Mouse (Mus musculus): ENCODE results near the gene Atg4a-ps. TPM values are rescaled to one million over a fixed set of nuclear protein-coding genes. Genes with fewer than 3 reads are reported as not detected.

The Atg4a-ps gene
- polyA plus RNA-seq, 1 experiment from 2014 or later = 0.09 TPM

DNA sequence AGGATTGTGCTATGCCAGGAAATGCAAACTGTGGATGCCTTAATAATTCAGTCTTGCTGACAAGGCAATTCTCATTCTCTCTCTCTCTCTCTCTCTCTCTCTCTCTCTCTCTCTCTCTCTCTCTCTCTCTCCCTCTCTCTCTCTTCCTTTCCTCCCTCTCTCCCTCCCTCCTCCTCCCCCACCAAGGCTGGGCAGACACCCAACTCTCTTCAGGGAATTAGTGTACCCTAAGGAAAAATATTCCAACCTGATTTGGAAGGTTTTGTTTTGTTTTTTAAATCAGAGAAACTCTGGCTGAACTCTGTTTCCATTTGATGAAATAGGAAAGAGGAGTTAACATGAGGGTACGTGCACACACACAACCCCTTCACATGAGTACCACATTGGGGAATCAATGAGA is 44.3 kb downstream of the Atg4a-ps start:
- H3K9ac ChIP-seq (ENCODE audit: low read depth, low read length) = no peak overlapping the region
- ATAC-seq (replicated peaks; ENCODE audit: insufficient number of reproducible peaks, low FRiP score, low TSS enrichment) = no peak
- H3K27me3 ChIP-seq (ENCODE audit: control insufficient read depth, insufficient read depth, low read length) = no peaks in the 10 kb centered on the region
- H3K4me3 ChIP-seq (ENCODE audit: low read depth, low read length) = no peak overlapping the region
- H3K27ac ChIP-seq (ENCODE audit: low read depth, low read length) = no peak overlapping the region
- WGBS (ENCODE audit: insufficient replicate concordance) = 83% methylated on average over 1 of the region's 1 CpGs
- H3K9me3 ChIP-seq (replicated peaks; ENCODE audit: control insufficient read depth, low read length) = no peaks in the 10 kb centered on the region
- H3K4me2 ChIP-seq = no peak overlapping the region
- H3K36me3 ChIP-seq (ENCODE audit: control insufficient read depth, insufficient read depth, low read length) = no peaks in the 10 kb centered on the region
- no peaks in the 10 kb centered on the region for H3K4me1 ChIP-seq (ENCODE audit: control insufficient read depth, insufficient read depth, low read length)

- no peak for ATAC-seq (replicated peaks; ENCODE audit: insufficient number of reproducible peaks, low FRiP score, low TSS enrichment)
- 27% methylated on average over 7 of the region's 7 CpGs for WGBS (ENCODE audit: insufficient replicate concordance)
- H3K4me3 ChIP-seq (ENCODE audit: low read depth, low read length) = no peak overlapping the region
These were observed 44.9 kb downstream of the Atg4a-ps start for GRCm38 (mm10) chr3:103601011-103601410.

DNA sequence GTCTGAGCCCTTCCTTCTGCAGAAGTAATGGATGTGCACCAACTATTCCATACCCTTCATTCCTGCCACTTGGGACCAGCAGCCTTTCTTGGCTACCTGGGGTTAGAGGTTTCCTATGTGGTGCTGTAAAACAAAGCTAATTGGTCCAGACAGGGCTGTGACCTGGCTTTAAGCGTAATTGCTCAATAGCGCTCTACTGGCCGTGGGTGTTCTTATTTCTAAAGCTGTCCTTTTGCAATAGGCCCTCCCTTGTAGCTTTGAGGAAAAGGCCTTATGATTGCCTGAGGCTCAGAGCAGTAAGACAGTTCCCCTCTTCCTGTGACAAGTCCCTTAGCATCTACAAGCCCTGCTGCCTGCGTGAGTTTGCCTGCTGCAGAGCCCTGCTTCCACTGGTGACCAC is 48.3 kb downstream of the Atg4a-ps start:
- H3K27me3 ChIP-seq (ENCODE audit: control insufficient read depth, insufficient read depth, low read length) = no peaks in the 10 kb centered on the region
- H3K27ac ChIP-seq (ENCODE audit: low read depth, low read length) = no peak overlapping the region
- H3K4me3 ChIP-seq (ENCODE audit: low read depth, low read length) = no peak overlapping the region
- H3K9ac ChIP-seq (ENCODE audit: low read depth, low read length) = no peak overlapping the region
- H3K36me3 ChIP-seq (ENCODE audit: control insufficient read depth, insufficient read depth, low read length) = no peaks in the 10 kb centered on the region
- WGBS (ENCODE audit: insufficient replicate concordance) = 84% methylated on average over 4 of the region's 4 CpGs
- H3K9me3 ChIP-seq (replicated peaks; ENCODE audit: control insufficient read depth, low read length) = no peaks in the 10 kb centered on the region
- H3K4me1 ChIP-seq (ENCODE audit: control insufficient read depth, insufficient read depth, low read length) = no peaks in the 10 kb centered on the region
- no peak for ATAC-seq (replicated peaks; ENCODE audit: insufficient number of reproducible peaks, low FRiP score, low TSS enrichment)
- H3K4me2 ChIP-seq = no peak overlapping the region

More at GRCm38 (mm10) chr3:103601011-103601410, 44.9 kb downstream of the Atg4a-ps start:
- no peaks in the 10 kb centered on the region for H3K27me3 ChIP-seq (ENCODE audit: control insufficient read depth, insufficient read depth, low read length)
- H3K27ac ChIP-seq (ENCODE audit: low read depth, low read length) = no peak overlapping the region
- no peaks in the 10 kb centered on the region for H3K36me3 ChIP-seq (ENCODE audit: control insufficient read depth, insufficient read depth, low read length)
- no peak overlapping the region for H3K4me2 ChIP-seq
- no peak overlapping the region for H3K9ac ChIP-seq (ENCODE audit: low read depth, low read length)
- H3K4me1 ChIP-seq (ENCODE audit: control insufficient read depth, insufficient read depth, low read length) = no peaks in the 10 kb centered on the region
- no peaks in the 10 kb centered on the region for H3K9me3 ChIP-seq (replicated peaks; ENCODE audit: control insufficient read depth, low read length)

GRCm38 (mm10) chr3:103595271-103595810 is 50.5 kb downstream of the Atg4a-ps start:
- no peak overlapping the region for H3K4me3 ChIP-seq (ENCODE audit: low read depth, low read length)
- H3K9ac ChIP-seq (ENCODE audit: low read depth, low read length) = no peak overlapping the region
- 69% methylated on average over 7 of the region's 7 CpGs for WGBS (ENCODE audit: insufficient replicate concordance)
- H3K36me3 ChIP-seq (ENCODE audit: control insufficient read depth, insufficient read depth, low read length) = no peaks in the 10 kb centered on the region
- H3K27me3 ChIP-seq (ENCODE audit: control insufficient read depth, insufficient read depth, low read length) = no peaks in the 10 kb centered on the region
- no peak overlapping the region for H3K4me2 ChIP-seq
- no peaks in the 10 kb centered on the region for H3K4me1 ChIP-seq (ENCODE audit: control insufficient read depth, insufficient read depth, low read length)
- no peaks in the 10 kb centered on the region for H3K9me3 ChIP-seq (replicated peaks; ENCODE audit: control insufficient read depth, low read length)
- H3K27ac ChIP-seq (ENCODE audit: low read depth, low read length) = no peak overlapping the region
- ATAC-seq (replicated peaks; ENCODE audit: insufficient number of reproducible peaks, low FRiP score, low TSS enrichment) = no peak

Small RNA genes lying within 50 kb of the gene (microRNA-seq; reads per million reads assigned to microRNA genes)
- not detected for gene Gm25325 (ENCODE audit: borderline number of aligned reads)

Other genes starting within 250 kb of the Atg4a-ps start
- 0.18 and 0.59 TPM in 2 replicates for gene Syt6, start 70.8 kb downstream of the Atg4a-ps start, polyA plus RNA-seq (2014; fragmentation: Nextera tagmentation; extraction: Ambion mirVana)
- gene Olfml3, start 91.9 kb upstream of the Atg4a-ps start, polyA plus RNA-seq (2014; fragmentation: Nextera tagmentation; extraction: Ambion mirVana) = 21.8 and 22.4 TPM in 2 replicates
- not detected in 2 replicates for gene Gm10964, start 93.3 kb upstream of the Atg4a-ps start, polyA plus RNA-seq (2014; fragmentation: Nextera tagmentation; extraction: Ambion mirVana)
- gene Hipk1, start 145.5 kb upstream of the Atg4a-ps start, polyA plus RNA-seq (2014; fragmentation: Nextera tagmentation; extraction: Ambion mirVana) = 12.2 and 12.7 TPM in 2 replicates
- 23.4 and 27.5 TPM in 2 replicates for gene Dclre1b, start 163.4 kb upstream of the Atg4a-ps start, polyA plus RNA-seq (2014; fragmentation: Nextera tagmentation; extraction: Ambion mirVana)
- 17.5 and 20.4 TPM in 2 replicates for gene Ap4b1, start 163.5 kb upstream of the Atg4a-ps start, polyA plus RNA-seq (2014; fragmentation: Nextera tagmentation; extraction: Ambion mirVana)
- gene Gm43064, start 163.5 kb upstream of the Atg4a-ps start, polyA plus RNA-seq (2014; fragmentation: Nextera tagmentation; extraction: Ambion mirVana) = 0.18 and 0.19 TPM in 2 replicates
- gene Bcl2l15, start 186.5 kb upstream of the Atg4a-ps start, polyA plus RNA-seq (2014; fragmentation: Nextera tagmentation; extraction: Ambion mirVana) = 0.36 and 0.66 TPM in 2 replicates
- gene Ptpn22, start 213.7 kb upstream of the Atg4a-ps start, polyA plus RNA-seq (2014; fragmentation: Nextera tagmentation; extraction: Ambion mirVana) = 0.90 and 1.8 TPM in 2 replicates

Data from heart, embryonic 11.5 days (tissue).